Mouse (Mus musculus): ENCODE data around the gene Syngr2. TPM values are rescaled to one million over a fixed set of nuclear protein-coding genes. Genes with fewer than 3 reads are reported as not detected.

The Syngr2 gene
- total and polyA plus RNA-seq, 3 experiments, result 189 to 384 TPM; not detected in 1

GRCm38 (mm10) chr11:117824060-117824969 is 14.8 kb downstream of the Syngr2 start (continued):
- TF ChIP-seq RCOR1 (IDR thresholded peaks at IDR 0.05; ENCODE audit: low read depth, low read length) (no peak), MAFK (IDR thresholded peaks at IDR 0.05; ENCODE audit: borderline replicate concordance, low read depth, low read length) (no peak), USF2 (IDR thresholded peaks at IDR 0.05; ENCODE audit: borderline replicate concordance in 1 of 2, insufficient read depth in 1 of 2, low read depth in 1 of 2, low read length in 2 of 2) (no peak), MEF2A (IDR thresholded peaks at IDR 0.05; ENCODE audit: extremely low read depth, insufficient replicate concordance, low read depth, low read length, poor library complexity, severe bottlenecking) (no peak), TCF12 (IDR thresholded peaks at IDR 0.05; ENCODE audit: low read depth, low read length) (no peak), ZKSCAN1 (IDR thresholded peaks at IDR 0.05; ENCODE audit: low read depth, low read length) (no peak), NRF1 (IDR thresholded peaks at IDR 0.05; ENCODE audit: insufficient read depth, low read depth, low read length, poor library complexity, severe bottlenecking) (no peak), MAX (IDR thresholded peaks at IDR 0.05; ENCODE audit: low read length) (peak; percentile 86), MYB (IDR thresholded peaks at IDR 0.05; ENCODE audit: low read depth, low read length) (no peak), BHLHE40 (IDR thresholded peaks at IDR 0.05; ENCODE audit: borderline replicate concordance, low read depth, low read length) (no peak), CHD2 (IDR thresholded peaks at IDR 0.05; ENCODE audit: low read length) (no peak), GATA1 (IDR thresholded peaks at IDR 0.05; ENCODE audit: low read depth, low read length) (no peak), KAT2A (conservative IDR thresholded peaks at IDR 0.05; ENCODE audit: low read depth, low read length) (no peak), ELF1 (IDR thresholded peaks at IDR 0.05; ENCODE audit: low read depth, low read length) (peak; percentile 34; the same call in 1 of the 2 replicates), ZNF384 (IDR thresholded peaks at IDR 0.05; ENCODE audit: low read depth, low read length) (no peak), GABPA (IDR thresholded peaks at IDR 0.05; ENCODE audit: low read depth, low read length) (no peak), MXI1 (IDR thresholded peaks at IDR 0.05; ENCODE audit: low read depth, low read length) (peak; percentile 77), POLR2A (IDR thresholded peaks at IDR 0.05; ENCODE audit: control insufficient read depth in 1 of 2, insufficient read depth in 1 of 2, low read depth in 1 of 2, low read length in 2 of 2, poor library complexity in 1 of 2) (no peak; a peak in 1 of 4 replicates), ZC3H11A (IDR thresholded peaks at IDR 0.05; ENCODE audit: low read depth, low read length) (peak; percentile 78), TBP (IDR thresholded peaks at IDR 0.05; ENCODE audit: low read depth, low read length) (0 out of 2 replicates have a peak, but pooled peaks have one; percentile 8)

Measured in MEL (cell line).